Mouse (Mus musculus) heart, embryonic 14.5 days (tissue): ENCODE results near the gene Srsf5. TPM values are rescaled to one million over a fixed set of nuclear protein-coding genes. Genes with fewer than 3 reads are reported as not detected.
"Not testable (repeated sequence)": the region's sequence is repeated elsewhere in the genome, so short reads cannot be mapped to it uniquely, and the experiment has no call there.

ENCODE experiments used
- ATAC-seq: fragments of 200-750 bp; cut with Nextera tagmentation; 2 replicates; pipeline ENCODE4 v1.8.0; 2017; ENCODE audit warnings: low read depth, moderate TSS enrichment; ENCODE audit not compliant: insufficient number of reproducible peaks, insufficient read depth, low FRiP score
- H3K27ac ChIP-seq, 2 experiments: fragments of 200-500 bp in 1 of 2; fragments of 300-500 bp in 1 of 2; sonication (generic) in 1 of 2; replicated peaks in 1 of 2; 2 replicates each; pipeline ENCODE4 v1.5.1; 2012 to 2014; ENCODE audit warnings: low read depth in 2 of 2, low read length in 2 of 2, control low read depth in 1 of 2, mild to moderate bottlenecking in 1 of 2, mixed read lengths in 1 of 2; ENCODE audit not compliant: control insufficient read depth in 1 of 2, insufficient read depth in 1 of 2
- H3K27me3 ChIP-seq: fragments of 300-500 bp; sonication (generic); 2 replicates; pipeline ENCODE4 v1.6.1; 2014; ENCODE audit warnings: mild to moderate bottlenecking, low read length, control low read depth; ENCODE audit not compliant: control insufficient read depth, insufficient read depth
- H3K36me3 ChIP-seq: fragments of 300-500 bp; sonication (generic); 2 replicates; pipeline ENCODE4 v1.6.1; 2014; ENCODE audit warnings: mild to moderate bottlenecking, control low read depth, low read length, mixed read lengths; ENCODE audit not compliant: control insufficient read depth, insufficient read depth
- H3K4me1 ChIP-seq, 2 experiments: fragments of 200-500 bp in 1 of 2; fragments of 300-500 bp in 1 of 2; sonication (generic) in 1 of 2; 2 replicates each; pipeline ENCODE4 v1.6.1; 2012 to 2014; ENCODE audit warnings: low read length in 2 of 2, control low read depth in 1 of 2, mixed read lengths in 1 of 2; ENCODE audit not compliant: control insufficient read depth in 2 of 2, insufficient read depth in 2 of 2
- H3K4me2 ChIP-seq: fragments of 300-500 bp; sonication (generic); 2 replicates; pipeline ENCODE4 v1.6.1; 2014; ENCODE audit warnings: mild to moderate bottlenecking, low read length
- H3K4me3 ChIP-seq, 2 experiments: fragments of 200-500 bp in 1 of 2; fragments of 300-500 bp in 1 of 2; sonication (generic) in 1 of 2; 2 replicates each; pipeline ENCODE4 v1.5.1; 2012 to 2014; ENCODE audit warnings: low read length in 2 of 2, mild to moderate bottlenecking in 2 of 2, control low read depth in 1 of 2, low read depth in 1 of 2, moderate library complexity in 1 of 2; ENCODE audit not compliant: control insufficient read depth in 1 of 2, insufficient read depth in 1 of 2
- H3K9ac ChIP-seq: fragments of 300-500 bp; sonication (generic); 2 replicates; pipeline ENCODE4 v1.6.1; 2014; ENCODE audit warnings: mild to moderate bottlenecking, low read length
- H3K9me3 ChIP-seq: fragments of 300-500 bp; sonication (generic); 2 replicates; pipeline ENCODE4 v1.6.1; 2016; ENCODE audit warnings: low read length, control low read depth; ENCODE audit not compliant: control insufficient read depth
- WGBS: fragments of 180-500 bp; shearing (Covaris S2); extraction: QIAGEN DNeasy Blood & Tissue Kit; methylation state at CpG from one replicate; pipeline ENCODE4 v1.1.7; 2014; 5-methylcytosine and 5-hydroxymethylcytosine counted together
- polyA plus RNA-seq: library from polyadenylated mRNA; unstranded; fragments of >200 nt; fragmentation: Nextera tagmentation; extraction: Ambion mirVana; gene quantifications from 2 replicates; pipeline ENCODE4 v1.2.1, GENCODE M21; 2014

Srsf5 gene
- polyA plus RNA-seq, 1 experiment from 2014 or later = 208 TPM

- Histone ChIP-seq H3K27me3 (no peaks in the 10 kb centered on the region), H3K4me3 (no peak overlapping the region), H3K9me3 (no peaks in the 10 kb centered on the region), H3K9ac (no peak overlapping the region), H3K27ac (no peak overlapping the region), H3K36me3 (peaks cover 63% of the 10 kb centered on the region), H3K4me1 (peaks cover 0 to 4% of the 10 kb centered on the region in 2 experiments; a peak in 3 of 4 replicates), H3K4me2 (no peak overlapping the region)
- no peak for ATAC-seq
- WGBS = 90% methylated on average over 18 of the region's 18 CpGs
These were observed 2.9 kb downstream of the Srsf5 start for GRCm38 (mm10) chr12:80948202-80948601.

- H3K4me3 ChIP-seq, H3K9me3 ChIP-seq, H3K4me2 ChIP-seq, ATAC-seq, H3K27ac ChIP-seq, H3K27me3 ChIP-seq, H3K9ac ChIP-seq, H3K4me1 ChIP-seq: not testable (repeated sequence)
- WGBS = 94% methylated on average over 14 of the region's 16 CpGs
- H3K36me3 ChIP-seq = peaks cover 77% of the 10 kb centered on the region
These were observed 4.3 kb downstream of the Srsf5 start for GRCm38 (mm10) chr12:80949603-80950002.

DNA sequence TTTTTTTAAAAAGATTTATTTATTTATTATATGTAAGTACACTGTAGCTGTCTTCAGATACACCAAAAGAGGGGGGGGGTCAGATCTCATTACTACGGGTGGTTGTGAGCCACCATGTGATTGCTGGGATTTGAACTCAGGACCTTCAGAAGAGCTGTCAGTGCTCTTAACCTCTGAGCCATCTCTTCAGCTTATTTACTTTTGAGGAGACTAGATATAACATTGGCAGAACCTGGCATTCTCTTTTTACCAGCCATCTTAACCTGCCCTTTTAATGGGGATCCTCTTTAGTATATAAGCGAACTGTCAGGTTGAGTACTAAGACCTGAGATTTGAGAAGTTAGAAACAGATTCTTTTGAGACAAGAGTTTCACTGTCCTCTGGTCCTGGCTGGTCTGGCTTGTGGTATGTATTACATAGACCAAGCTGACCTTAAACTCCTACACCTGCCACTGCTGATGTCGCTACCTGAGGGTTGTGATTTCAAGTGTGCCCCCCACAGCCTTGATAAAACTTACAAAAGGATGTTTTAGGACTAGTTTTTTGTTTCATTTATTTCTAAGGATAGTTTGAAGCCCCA lies 6.4 kb downstream of the Srsf5 start:
- no peak overlapping the region for H3K4me2 ChIP-seq
- H3K27ac ChIP-seq = no peak overlapping the region
- H3K4me1 ChIP-seq = peaks cover 0 to under 1% of the 10 kb centered on the region in 2 experiments; a peak in 3 of 4 replicates
- H3K27me3 ChIP-seq = no peaks in the 10 kb centered on the region
- H3K9me3 ChIP-seq = no peaks in the 10 kb centered on the region
- 90% methylated on average over 3 of the region's 3 CpGs for WGBS
- no peak overlapping the region for H3K4me3 ChIP-seq
- no peak for ATAC-seq
- H3K9ac ChIP-seq = no peak overlapping the region
- H3K36me3 ChIP-seq = peaks cover 94% of the 10 kb centered on the region

DNA sequence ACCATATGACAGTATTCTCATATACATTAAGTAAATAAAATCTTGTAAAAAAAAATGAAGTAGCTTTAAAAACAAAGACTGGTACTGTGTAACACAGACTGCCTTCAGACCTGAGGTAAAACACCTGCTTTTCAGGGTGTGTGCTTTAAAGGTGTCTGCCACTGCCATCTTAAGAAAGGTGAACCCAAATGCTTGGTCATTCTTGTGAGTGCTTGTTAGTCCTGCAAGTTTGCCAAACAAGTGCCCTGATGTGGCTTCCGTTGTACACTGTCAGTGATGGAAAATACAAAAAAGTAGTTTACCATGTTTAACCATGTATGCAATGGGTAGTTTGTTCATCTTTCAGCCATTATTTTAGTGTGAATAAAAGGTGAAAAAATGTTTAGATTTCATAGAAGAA lies 7.2 kb downstream of the Srsf5 start:
- H3K27ac ChIP-seq = no peak overlapping the region
- H3K9ac ChIP-seq = no peak overlapping the region
- 95% methylated on average over 1 of the region's 1 CpGs for WGBS
- no peaks in the 10 kb centered on the region for H3K27me3 ChIP-seq
- no peaks in the 10 kb centered on the region for H3K9me3 ChIP-seq
- no peak overlapping the region for H3K4me3 ChIP-seq
- no peak overlapping the region for H3K4me2 ChIP-seq
- H3K36me3 ChIP-seq = peaks cover 94% of the 10 kb centered on the region
- no peaks in the 10 kb centered on the region; a peak in 2 of 4 replicates for H3K4me1 ChIP-seq
- no peak for ATAC-seq

- 80% methylated on average over 3 of the region's 3 CpGs for WGBS
- H3K27ac ChIP-seq = no peak overlapping the region
These were observed 10.7 kb downstream of the Srsf5 start for GRCm38 (mm10) chr12:80956039-80956438.

DNA sequence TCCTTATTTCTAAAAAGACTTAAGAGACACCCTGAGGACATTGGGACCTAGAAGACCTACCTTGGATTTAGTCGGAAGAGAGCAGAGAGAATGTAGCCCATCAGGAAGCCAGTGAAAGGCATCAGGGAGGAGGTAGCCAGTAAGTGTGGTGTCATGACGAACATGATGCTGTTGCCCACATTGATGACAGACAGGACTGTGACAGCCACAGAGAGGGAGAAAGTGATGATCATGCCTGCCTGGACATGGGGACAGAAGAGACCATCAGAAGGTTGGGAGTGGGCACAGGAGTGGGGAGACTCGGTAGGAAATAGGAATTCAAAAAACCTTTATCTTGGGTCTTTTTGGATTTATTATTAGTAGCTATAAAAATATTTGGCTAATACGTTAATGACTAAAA lies 12.7 kb downstream of the Srsf5 start:
- Histone ChIP-seq H3K27ac (no peak overlapping the region), H3K9me3 (no peaks in the 10 kb centered on the region), H3K27me3 (no peaks in the 10 kb centered on the region), H3K4me2 (no peak overlapping the region), H3K4me3 (no peak overlapping the region), H3K36me3 (peaks cover 65% of the 10 kb centered on the region), H3K4me1 (no peaks in the 10 kb centered on the region), H3K9ac (no peak overlapping the region)
- WGBS = 80% methylated on average over 4 of the region's 4 CpGs
- ATAC-seq = no peak

More at GRCm38 (mm10) chr12:80956039-80956438, 10.7 kb downstream of the Srsf5 start:
- Histone ChIP-seq H3K4me3 (no peak overlapping the region), H3K4me2 (no peak overlapping the region), H3K9ac (no peak overlapping the region), H3K4me1 (no peaks in the 10 kb centered on the region; a peak in 1 of 4 replicates), H3K36me3 (peaks cover 85% of the 10 kb centered on the region), H3K9me3 (no peaks in the 10 kb centered on the region), H3K27me3 (no peaks in the 10 kb centered on the region)
- ATAC-seq = no peak

DNA sequence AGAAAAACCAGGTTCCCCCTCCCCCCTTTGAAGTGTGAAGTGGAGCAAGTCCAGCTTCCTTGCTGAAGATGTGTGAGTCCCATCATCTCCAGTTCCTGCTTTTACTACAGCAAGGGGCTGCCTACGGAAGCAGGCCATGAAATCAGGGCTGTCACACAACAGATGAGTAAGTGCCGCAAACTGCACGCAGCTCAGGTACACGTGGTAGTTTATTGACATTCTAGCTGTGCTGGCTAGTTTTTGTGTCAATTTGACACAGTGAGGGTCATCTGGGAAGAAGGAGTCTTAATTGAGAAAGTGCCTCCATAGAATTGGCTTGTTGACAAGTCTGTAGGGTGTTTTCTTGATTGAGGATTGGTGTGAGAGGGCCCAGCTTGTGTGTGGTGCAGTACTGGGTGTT lies 17.3 kb downstream of the Srsf5 start:
- Histone ChIP-seq H3K4me2 (no peak overlapping the region), H3K27ac (no peak overlapping the region), H3K9me3 (no peaks in the 10 kb centered on the region), H3K4me3 (no peak overlapping the region), H3K27me3 (no peaks in the 10 kb centered on the region), H3K36me3 (peaks cover 19% of the 10 kb centered on the region), H3K9ac (no peak overlapping the region), H3K4me1 (no peaks in the 10 kb centered on the region)
- 80% methylated on average over 4 of the region's 4 CpGs for WGBS
- ATAC-seq = no peak
